Mouse (Mus musculus) midbrain, embryonic 15.5 days (tissue): Measurements from ENCODE around the gene Tmtc1. TPM values are rescaled to one million over a fixed set of nuclear protein-coding genes. Genes with fewer than 3 reads are reported as not detected.

Experiments used
- ATAC-seq: fragments of 200-750 bp; cut with Nextera tagmentation; replicated peaks from 2 replicates; pipeline ENCODE4 v1.8.0; 2017; ENCODE audit warnings: moderate TSS enrichment
- H3K27ac ChIP-seq: fragments of 300-500 bp; sonication (generic); 2 replicates; pipeline ENCODE4 v1.5.1; 2015; ENCODE audit warnings: mild to moderate bottlenecking, inconsistent platforms
- H3K27me3 ChIP-seq: fragments of 300-500 bp; sonication (generic); replicated peaks from 2 replicates; pipeline ENCODE4 v1.6.1; 2015; ENCODE audit warnings: inconsistent platforms
- H3K36me3 ChIP-seq: fragments of 300-500 bp; sonication (generic); replicated peaks from 2 replicates; pipeline ENCODE4 v1.6.1; 2015; ENCODE audit warnings: inconsistent platforms
- H3K4me1 ChIP-seq: fragments of 300-500 bp; sonication (generic); 2 replicates; pipeline ENCODE4 v1.6.1; 2015; ENCODE audit warnings: inconsistent platforms
- H3K4me2 ChIP-seq: fragments of 300-500 bp; sonication (generic); 2 replicates; pipeline ENCODE4 v1.6.1; 2015; ENCODE audit warnings: inconsistent platforms, mild to moderate bottlenecking, moderate library complexity
- H3K4me3 ChIP-seq: fragments of 300-500 bp; sonication (generic); 2 replicates; pipeline ENCODE4 v1.5.1; 2015; ENCODE audit warnings: mild to moderate bottlenecking, inconsistent platforms
- H3K9ac ChIP-seq: fragments of 300-500 bp; sonication (generic); 2 replicates; pipeline ENCODE4 v1.6.1; 2015; ENCODE audit warnings: mild to moderate bottlenecking, inconsistent platforms
- H3K9me3 ChIP-seq: fragments of 300-500 bp; sonication (generic); 2 replicates; pipeline ENCODE4 v1.6.1; 2016; ENCODE audit warnings: inconsistent platforms
- WGBS: fragments of 180-500 bp; shearing (Covaris S2); methylation state at CpG from one replicate; pipeline ENCODE4 v1.1.7; 2015; ENCODE audit warnings: mixed read lengths; 5-methylcytosine and 5-hydroxymethylcytosine counted together
- polyA plus RNA-seq: library from polyadenylated mRNA; unstranded; fragments of >200 nt; fragmentation: Nextera tagmentation; extraction: Ambion mirVana; gene quantifications from 2 replicates; pipeline ENCODE4 v1.2.1, GENCODE M21; 2015

Gene Tmtc1
- polyA plus RNA-seq, 1 experiment from 2014 or later: 2.3 TPM

GRCm38 (mm10) chr6:148328928-148329327, 115.3 kb downstream of the Tmtc1 start:
- H3K9me3 ChIP-seq: no peaks in the 10 kb centered on the region
- H3K4me2 ChIP-seq: no peak overlapping the region
- WGBS: 81% methylated on average over 2 of the region's 2 CpGs
- no peak overlapping the region for H3K27ac ChIP-seq
- H3K27me3 ChIP-seq: no peaks in the 10 kb centered on the region
- no peak overlapping the region for H3K9ac ChIP-seq
- no peak for ATAC-seq
- H3K4me1 ChIP-seq: no peaks in the 10 kb centered on the region
- H3K36me3 ChIP-seq: no peaks in the 10 kb centered on the region
- H3K4me3 ChIP-seq: no peak overlapping the region

GRCm38 (mm10) chr6:148328130-148328529, 116.1 kb downstream of the Tmtc1 start:
- Histone ChIP-seq H3K9ac (no peak overlapping the region), H3K9me3 (no peaks in the 10 kb centered on the region), H3K4me3 (no peak overlapping the region), H3K36me3 (no peaks in the 10 kb centered on the region), H3K4me2 (no peak overlapping the region), H3K27ac (no peak overlapping the region), H3K4me1 (no peaks in the 10 kb centered on the region), H3K27me3 (no peaks in the 10 kb centered on the region)
- no peak for ATAC-seq
- 80% methylated on average over 6 of the region's 6 CpGs for WGBS

- H3K4me3 ChIP-seq: no peak overlapping the region
- no peaks in the 10 kb centered on the region for H3K9me3 ChIP-seq
- no peak overlapping the region for H3K4me2 ChIP-seq
- no peaks in the 10 kb centered on the region for H3K27me3 ChIP-seq
- H3K9ac ChIP-seq: no peak overlapping the region
- ATAC-seq: no peak
- no peaks in the 10 kb centered on the region for H3K36me3 ChIP-seq
- H3K4me1 ChIP-seq: no peaks in the 10 kb centered on the region
- no peak overlapping the region for H3K27ac ChIP-seq
Measured at GRCm38 (mm10) chr6:148318736-148319135, 125.5 kb downstream of the Tmtc1 start.

GRCm38 (mm10) chr6:148315571-148316080, 128.6 kb downstream of the Tmtc1 start:
- no peak overlapping the region for H3K4me2 ChIP-seq
- H3K4me1 ChIP-seq: no peaks in the 10 kb centered on the region
- ATAC-seq: no peak
- H3K4me3 ChIP-seq: no peak overlapping the region
- H3K27ac ChIP-seq: no peak overlapping the region
- H3K9me3 ChIP-seq: no peaks in the 10 kb centered on the region
- WGBS: 81% methylated on average over 5 of the region's 5 CpGs
- no peak overlapping the region for H3K9ac ChIP-seq
- H3K36me3 ChIP-seq: no peaks in the 10 kb centered on the region
- no peaks in the 10 kb centered on the region for H3K27me3 ChIP-seq

GRCm38 (mm10) chr6:148315106-148315505, 129.1 kb downstream of the Tmtc1 start:
- H3K9me3 ChIP-seq: no peaks in the 10 kb centered on the region
- H3K9ac ChIP-seq: no peak overlapping the region
- no peaks in the 10 kb centered on the region for H3K4me1 ChIP-seq
- no peaks in the 10 kb centered on the region for H3K36me3 ChIP-seq
- H3K4me3 ChIP-seq: no peak overlapping the region
- no peak overlapping the region for H3K27ac ChIP-seq
- H3K4me2 ChIP-seq: no peak overlapping the region
- no peaks in the 10 kb centered on the region for H3K27me3 ChIP-seq
- no peak for ATAC-seq

- WGBS: 17% methylated on average over 2 of the region's 2 CpGs
- H3K27me3 ChIP-seq: no peaks in the 10 kb centered on the region
- H3K4me2 ChIP-seq: no peak overlapping the region
- no peaks in the 10 kb centered on the region for H3K4me1 ChIP-seq
- ATAC-seq: no peak
- no peaks in the 10 kb centered on the region for H3K36me3 ChIP-seq
- no peak overlapping the region for H3K9ac ChIP-seq
- no peak overlapping the region for H3K27ac ChIP-seq
- no peak overlapping the region for H3K4me3 ChIP-seq
- no peaks in the 10 kb centered on the region for H3K9me3 ChIP-seq
Measured at GRCm38 (mm10) chr6:148310981-148311380, 133.2 kb downstream of the Tmtc1 start.

GRCm38 (mm10) chr6:148305821-148306220, 138.4 kb downstream of the Tmtc1 start:
- Histone ChIP-seq H3K36me3 (no peaks in the 10 kb centered on the region), H3K27ac (no peak overlapping the region), H3K4me2 (no peak overlapping the region), H3K9me3 (no peaks in the 10 kb centered on the region), H3K4me3 (no peak overlapping the region), H3K4me1 (no peaks in the 10 kb centered on the region), H3K27me3 (no peaks in the 10 kb centered on the region), H3K9ac (no peak overlapping the region)
- ATAC-seq: no peak
- 87% methylated on average over 5 of the region's 5 CpGs for WGBS

- no peaks in the 10 kb centered on the region for H3K4me1 ChIP-seq
- H3K27ac ChIP-seq: no peak overlapping the region
- H3K9ac ChIP-seq: no peak overlapping the region
- H3K4me2 ChIP-seq: no peak overlapping the region
- no peaks in the 10 kb centered on the region for H3K9me3 ChIP-seq
- WGBS: 75% methylated on average over 3 of the region's 3 CpGs
- ATAC-seq: no peak
- H3K27me3 ChIP-seq: no peaks in the 10 kb centered on the region
- H3K36me3 ChIP-seq: no peaks in the 10 kb centered on the region
- no peak overlapping the region for H3K4me3 ChIP-seq
Measured at GRCm38 (mm10) chr6:148305191-148305590, 139.0 kb downstream of the Tmtc1 start.

GRCm38 (mm10) chr6:148302261-148302660, 141.9 kb downstream of the Tmtc1 start:
- Histone ChIP-seq H3K27ac (no peak overlapping the region), H3K27me3 (no peaks in the 10 kb centered on the region), H3K4me3 (no peak overlapping the region), H3K4me2 (no peak overlapping the region), H3K9me3 (no peaks in the 10 kb centered on the region), H3K4me1 (no peaks in the 10 kb centered on the region), H3K9ac (no peak overlapping the region), H3K36me3 (no peaks in the 10 kb centered on the region)
- 86% methylated on average over 2 of the region's 2 CpGs for WGBS
- no peak for ATAC-seq

GRCm38 (mm10) chr6:148297086-148297485, 147.1 kb downstream of the Tmtc1 start:
- ATAC-seq: no peak
- no peak overlapping the region for H3K9ac ChIP-seq
- 60% methylated on average over 4 of the region's 4 CpGs for WGBS
- no peak overlapping the region for H3K27ac ChIP-seq
- no peaks in the 10 kb centered on the region for H3K36me3 ChIP-seq
- H3K4me2 ChIP-seq: no peak overlapping the region
- H3K27me3 ChIP-seq: no peaks in the 10 kb centered on the region
- no peak overlapping the region for H3K4me3 ChIP-seq
- no peaks in the 10 kb centered on the region for H3K4me1 ChIP-seq
- H3K9me3 ChIP-seq: no peaks in the 10 kb centered on the region

GRCm38 (mm10) chr6:148296418-148296817, 147.8 kb downstream of the Tmtc1 start:
- Histone ChIP-seq H3K4me1 (no peaks in the 10 kb centered on the region), H3K27ac (no peak overlapping the region), H3K4me2 (no peak overlapping the region), H3K4me3 (no peak overlapping the region), H3K9ac (no peak overlapping the region), H3K27me3 (no peaks in the 10 kb centered on the region), H3K36me3 (no peaks in the 10 kb centered on the region), H3K9me3 (no peaks in the 10 kb centered on the region)
- ATAC-seq: no peak

- Histone ChIP-seq H3K27ac (no peak overlapping the region), H3K27me3 (no peaks in the 10 kb centered on the region), H3K36me3 (no peaks in the 10 kb centered on the region), H3K4me3 (no peak overlapping the region), H3K9ac (no peak overlapping the region), H3K9me3 (no peaks in the 10 kb centered on the region), H3K4me1 (no peaks in the 10 kb centered on the region), H3K4me2 (no peak overlapping the region)
- WGBS: 40% methylated on average over 4 of the region's 4 CpGs
- no peak for ATAC-seq
Measured at GRCm38 (mm10) chr6:148294506-148294905, 149.7 kb downstream of the Tmtc1 start.

GRCm38 (mm10) chr6:148290865-148291264, 153.3 kb downstream of the Tmtc1 start:
- Histone ChIP-seq H3K4me3 (no peak overlapping the region), H3K9ac (no peak overlapping the region), H3K36me3 (no peaks in the 10 kb centered on the region), H3K27me3 (no peaks in the 10 kb centered on the region), H3K4me1 (no peaks in the 10 kb centered on the region), H3K27ac (no peak overlapping the region), H3K4me2 (no peak overlapping the region), H3K9me3 (no peaks in the 10 kb centered on the region)
- no peak for ATAC-seq
